Mouse (Mus musculus): Measurements from ENCODE around the gene Wdr64. TPM values are rescaled to one million over a fixed set of nuclear protein-coding genes. Genes with fewer than 3 reads are reported as not detected.

Gene Wdr64
- polyA plus RNA-seq, 1 experiment from 2014 or later = not detected

GRCm38 (mm10) chr1:175677459-175677858, 20.9 kb upstream of the Wdr64 start:
- Histone ChIP-seq H3K27ac (no peak overlapping the region), H3K36me3 (replicated peaks; ENCODE audit: control insufficient read depth, insufficient read depth) (no peaks in the 10 kb centered on the region), H3K4me1 (replicated peaks; ENCODE audit: control insufficient read depth, insufficient read depth, low read length) (no peaks in the 10 kb centered on the region), H3K9ac (no peak overlapping the region), H3K4me3 (replicated peaks; ENCODE audit: low read length) (no peak overlapping the region), H3K9me3 (ENCODE audit: control insufficient read depth, low read length) (no peaks in the 10 kb centered on the region), H3K4me2 (replicated peaks) (no peak overlapping the region), H3K27me3 (ENCODE audit: control insufficient read depth, insufficient read depth, low read length) (no peaks in the 10 kb centered on the region)
- 86% methylated on average over 6 of the region's 6 CpGs for WGBS
- no peak for ATAC-seq (ENCODE audit: low FRiP score)
- DNase-seq (ENCODE audit: low spot score) = no peak

GRCm38 (mm10) chr1:175680995-175681394, 17.4 kb upstream of the Wdr64 start:
- Histone ChIP-seq H3K9me3 (ENCODE audit: control insufficient read depth, low read length) (no peaks in the 10 kb centered on the region), H3K27ac (no peak overlapping the region), H3K4me1 (replicated peaks; ENCODE audit: control insufficient read depth, insufficient read depth, low read length) (no peaks in the 10 kb centered on the region), H3K4me2 (replicated peaks) (no peak overlapping the region), H3K36me3 (replicated peaks; ENCODE audit: control insufficient read depth, insufficient read depth) (peaks cover 1% of the 10 kb centered on the region; the same call in 1 of the 2 replicates), H3K4me3 (replicated peaks; ENCODE audit: low read length) (no peak overlapping the region), H3K9ac (no peak overlapping the region), H3K27me3 (ENCODE audit: control insufficient read depth, insufficient read depth, low read length) (no peaks in the 10 kb centered on the region)
- WGBS = 88% methylated on average over 6 of the region's 6 CpGs
- DNase-seq (ENCODE audit: low spot score) (no peak), ATAC-seq (ENCODE audit: low FRiP score) (no peak)

- peak overlapping the region; percentile 79 for H3K4me2 ChIP-seq (replicated peaks)
- H3K36me3 ChIP-seq (replicated peaks; ENCODE audit: control insufficient read depth, insufficient read depth) = peaks cover 11% of the 10 kb centered on the region
- H3K27me3 ChIP-seq (ENCODE audit: control insufficient read depth, insufficient read depth, low read length) = no peaks in the 10 kb centered on the region
- WGBS = 1% methylated on average over 22 of the region's 22 CpGs
- peak overlapping the region; percentile 58 for H3K4me3 ChIP-seq (replicated peaks; ENCODE audit: low read length)
- DNase-seq (ENCODE audit: low spot score) (no peak), ATAC-seq (ENCODE audit: low FRiP score) (no peak)
- peak overlapping the region; percentile 86 for H3K27ac ChIP-seq
- peaks cover 24% of the 10 kb centered on the region for H3K4me1 ChIP-seq (replicated peaks; ENCODE audit: control insufficient read depth, insufficient read depth, low read length)
- no peaks in the 10 kb centered on the region for H3K9me3 ChIP-seq (ENCODE audit: control insufficient read depth, low read length)
- peak overlapping the region; percentile 70 for H3K9ac ChIP-seq
Measured at GRCm38 (mm10) chr1:175691686-175692245, 6.6 kb upstream of the Wdr64 start.

GRCm38 (mm10) chr1:175692246-175692996, 6.0 kb upstream of the Wdr64 start, which contains the start of the genes Opn3 and Chml:
Gene Opn3 (minus strand): TSS chr1:175692776.
Gene Chml (minus strand): TSS chr1:175692901.
- H3K27me3 ChIP-seq (ENCODE audit: control insufficient read depth, insufficient read depth, low read length) = no peaks in the 10 kb centered on the region
- DNase-seq (ENCODE audit: low spot score) = peak; percentile 96
- peak; percentile 97 for ATAC-seq (ENCODE audit: low FRiP score)
- peak within 1 kb of the TSS; percentile 86 for H3K27ac ChIP-seq
- 2% methylated on average over 53 of the region's 73 CpGs for WGBS
- H3K4me2 ChIP-seq (replicated peaks) = peak within 1 kb of the TSS; percentile 79
- peaks cover 5% of the 10 kb centered on the region for H3K36me3 ChIP-seq (replicated peaks; ENCODE audit: control insufficient read depth, insufficient read depth)
- peak within 1 kb of the TSS; percentile 58 for H3K4me3 ChIP-seq (replicated peaks; ENCODE audit: low read length)
- no peaks in the 10 kb centered on the region for H3K9me3 ChIP-seq (ENCODE audit: control insufficient read depth, low read length)
- peaks cover 24% of the 10 kb centered on the region for H3K4me1 ChIP-seq (replicated peaks; ENCODE audit: control insufficient read depth, insufficient read depth, low read length)
- peak within 1 kb of the TSS; percentile 70 for H3K9ac ChIP-seq

GRCm38 (mm10) chr1:175692997-175693361, 5.4 kb upstream of the Wdr64 start:
- H3K4me3 ChIP-seq (replicated peaks; ENCODE audit: low read length) = peak overlapping the region; percentile 58
- no peaks in the 10 kb centered on the region for H3K36me3 ChIP-seq (replicated peaks; ENCODE audit: control insufficient read depth, insufficient read depth)
- no peaks in the 10 kb centered on the region for H3K27me3 ChIP-seq (ENCODE audit: control insufficient read depth, insufficient read depth, low read length)
- peak overlapping the region; percentile 79 for H3K4me2 ChIP-seq (replicated peaks)
- DNase-seq (ENCODE audit: low spot score) (no peak), ATAC-seq (ENCODE audit: low FRiP score) (no peak)
- peaks cover 24% of the 10 kb centered on the region for H3K4me1 ChIP-seq (replicated peaks; ENCODE audit: control insufficient read depth, insufficient read depth, low read length)
- H3K9ac ChIP-seq = peak overlapping the region; percentile 1; the same call in 1 of the 2 replicates
- H3K27ac ChIP-seq = no peak overlapping the region
- no peaks in the 10 kb centered on the region for H3K9me3 ChIP-seq (ENCODE audit: control insufficient read depth, low read length)
- WGBS = under 1% methylated on average over 17 of the region's 17 CpGs

- H3K9ac ChIP-seq = peak overlapping the region; percentile 1; the same call in 1 of the 2 replicates
- H3K4me1 ChIP-seq (replicated peaks; ENCODE audit: control insufficient read depth, insufficient read depth, low read length) = peaks cover 24% of the 10 kb centered on the region
- WGBS = 47% methylated on average over 12 of the region's 12 CpGs
- no peaks in the 10 kb centered on the region for H3K9me3 ChIP-seq (ENCODE audit: control insufficient read depth, low read length)
- H3K36me3 ChIP-seq (replicated peaks; ENCODE audit: control insufficient read depth, insufficient read depth) = no peaks in the 10 kb centered on the region
- ATAC-seq (ENCODE audit: low FRiP score) (0 out of 2 replicates have a peak, but pooled peaks have one; percentile 0), DNase-seq (ENCODE audit: low spot score) (no peak)
- peak overlapping the region; percentile 58 for H3K4me3 ChIP-seq (replicated peaks; ENCODE audit: low read length)
- H3K27me3 ChIP-seq (ENCODE audit: control insufficient read depth, insufficient read depth, low read length) = no peaks in the 10 kb centered on the region
- peak overlapping the region; percentile 79 for H3K4me2 ChIP-seq (replicated peaks)
- no peak overlapping the region for H3K27ac ChIP-seq
Measured at GRCm38 (mm10) chr1:175693429-175693960, 4.9 kb upstream of the Wdr64 start.

GRCm38 (mm10) chr1:175699375-175699774, 982 bp downstream of the Wdr64 start:
- H3K27me3 ChIP-seq (ENCODE audit: control insufficient read depth, insufficient read depth, low read length) = no peaks in the 10 kb centered on the region
- H3K36me3 ChIP-seq (replicated peaks; ENCODE audit: control insufficient read depth, insufficient read depth) = no peaks in the 10 kb centered on the region
- no peaks in the 10 kb centered on the region for H3K4me1 ChIP-seq (replicated peaks; ENCODE audit: control insufficient read depth, insufficient read depth, low read length)
- H3K9me3 ChIP-seq (ENCODE audit: control insufficient read depth, low read length) = no peaks in the 10 kb centered on the region
- H3K9ac ChIP-seq = no peak overlapping the region
- no peak overlapping the region for H3K27ac ChIP-seq
- 70% methylated on average over 3 of the region's 3 CpGs for WGBS
- no peak overlapping the region for H3K4me2 ChIP-seq (replicated peaks)
- ATAC-seq (ENCODE audit: low FRiP score) (no peak), DNase-seq (ENCODE audit: low spot score) (no peak)
- H3K4me3 ChIP-seq (replicated peaks; ENCODE audit: low read length) = no peak overlapping the region

GRCm38 (mm10) chr1:175699796-175700195, 1.4 kb downstream of the Wdr64 start:
- Histone ChIP-seq H3K4me3 (replicated peaks; ENCODE audit: low read length) (no peak overlapping the region), H3K9ac (no peak overlapping the region), H3K27ac (no peak overlapping the region), H3K4me1 (replicated peaks; ENCODE audit: control insufficient read depth, insufficient read depth, low read length) (no peaks in the 10 kb centered on the region), H3K27me3 (ENCODE audit: control insufficient read depth, insufficient read depth, low read length) (no peaks in the 10 kb centered on the region), H3K4me2 (replicated peaks) (no peak overlapping the region), H3K36me3 (replicated peaks; ENCODE audit: control insufficient read depth, insufficient read depth) (no peaks in the 10 kb centered on the region), H3K9me3 (ENCODE audit: control insufficient read depth, low read length) (no peaks in the 10 kb centered on the region)
- WGBS = 52% methylated on average over 4 of the region's 4 CpGs
- ATAC-seq (ENCODE audit: low FRiP score) (no peak), DNase-seq (ENCODE audit: low spot score) (no peak)

GRCm38 (mm10) chr1:175701145-175701544, 2.8 kb downstream of the Wdr64 start:
- Histone ChIP-seq H3K36me3 (replicated peaks; ENCODE audit: control insufficient read depth, insufficient read depth) (no peaks in the 10 kb centered on the region), H3K4me3 (replicated peaks; ENCODE audit: low read length) (no peak overlapping the region), H3K27ac (no peak overlapping the region), H3K9me3 (ENCODE audit: control insufficient read depth, low read length) (no peaks in the 10 kb centered on the region), H3K27me3 (ENCODE audit: control insufficient read depth, insufficient read depth, low read length) (no peaks in the 10 kb centered on the region), H3K4me2 (replicated peaks) (no peak overlapping the region), H3K9ac (no peak overlapping the region), H3K4me1 (replicated peaks; ENCODE audit: control insufficient read depth, insufficient read depth, low read length) (no peaks in the 10 kb centered on the region)
- no peak for DNase-seq (ENCODE audit: low spot score)
- ATAC-seq (ENCODE audit: low FRiP score) = no peak
- 89% methylated on average over 4 of the region's 4 CpGs for WGBS

Data from hindbrain, embryonic 14.5 days (tissue).